Mouse (Mus musculus) cerebellum, adult 9-11 months (tissue): ENCODE data around the gene Derl3.

ENCODE experiments used
- DNase-seq: peaks from one replicate; pipeline ENCODE4 v3.0.0; 2022

Gene Derl3

GRCm38 (mm10) chr10:75945213-75945612 lies 52.0 kb downstream of the Derl3 start:
- no peak for DNase-seq
